Mouse (Mus musculus): ENCODE results near the gene Sass6. TPM values are rescaled to one million over a fixed set of nuclear protein-coding genes. Genes with fewer than 3 reads are reported as not detected.
A peak's percentile ranks its signal among the peaks of the same experiment; 100 is the strongest.

Gene Sass6
- polyA plus RNA-seq, 1 experiment, result 1.6 TPM

- no peak overlapping the region for H3K27ac ChIP-seq (ENCODE audit: insufficient read depth, low read length)
- no peak for DNase-seq (ENCODE audit: low read depth in 1 of 2, low spot score in 2 of 2)
- H3K27me3 ChIP-seq (ENCODE audit: control insufficient read depth, insufficient read depth, low read length), result no peaks in the 10 kb centered on the region
- WGBS, result 18% methylated on average over 2 of the region's 2 CpGs
- H3K4me1 ChIP-seq (ENCODE audit: control insufficient read depth, insufficient read depth, insufficient read length), result no peaks in the 10 kb centered on the region
- no peak for TF ChIP-seq CTCF (IDR thresholded peaks at IDR 0.05; ENCODE audit: extremely low read depth, insufficient read depth, insufficient read length, insufficient replicate concordance)
- no peak for TF ChIP-seq POLR2A (IDR thresholded peaks at IDR 0.05; ENCODE audit: low read depth, low read length)
- no peak overlapping the region for H3K4me3 ChIP-seq (ENCODE audit: extremely low read depth, insufficient read depth, insufficient read length)
- H3K36me3 ChIP-seq (ENCODE audit: control insufficient read depth, insufficient read depth, low read length), result no peaks in the 10 kb centered on the region
Measured at GRCm38 (mm10) chr3:116570628-116571027, 24.2 kb upstream of the Sass6 start.

DNA sequence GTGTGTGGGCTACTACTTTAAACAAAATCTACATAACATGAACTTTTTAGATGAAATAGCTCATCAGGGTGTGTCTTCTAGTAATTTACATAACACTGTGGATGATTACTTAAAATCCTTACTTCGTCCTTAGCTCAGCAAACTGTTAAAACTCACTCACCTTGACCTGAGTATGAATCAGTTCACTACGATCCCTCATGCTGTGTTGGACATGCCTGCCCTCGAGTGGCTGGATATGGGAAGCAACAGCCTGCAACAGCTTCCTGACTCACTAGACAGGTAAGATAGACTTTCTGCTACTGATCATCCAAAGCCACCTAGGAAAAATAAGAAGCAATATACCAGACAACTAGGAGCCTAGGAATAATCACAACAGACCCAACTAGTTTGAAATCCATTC lies 17.5 kb upstream of the Sass6 start:
- TF ChIP-seq POLR2A (IDR thresholded peaks at IDR 0.05; ENCODE audit: low read depth, low read length) (no peak), CTCF (IDR thresholded peaks at IDR 0.05; ENCODE audit: extremely low read depth, insufficient read depth, insufficient read length, insufficient replicate concordance) (peak; percentile 16; the same call in 1 of the 2 replicates)
- Histone ChIP-seq H3K4me1 (ENCODE audit: control insufficient read depth, insufficient read depth, insufficient read length) (no peaks in the 10 kb centered on the region), H3K27me3 (ENCODE audit: control insufficient read depth, insufficient read depth, low read length) (no peaks in the 10 kb centered on the region), H3K4me3 (ENCODE audit: extremely low read depth, insufficient read depth, insufficient read length) (no peak overlapping the region), H3K36me3 (ENCODE audit: control insufficient read depth, insufficient read depth, low read length) (peaks cover 9% of the 10 kb centered on the region), H3K27ac (ENCODE audit: insufficient read depth, low read length) (no peak overlapping the region)
- WGBS, result 61% methylated on average over 3 of the region's 3 CpGs
- no peak for DNase-seq (ENCODE audit: low read depth in 1 of 2, low spot score in 2 of 2)

- Histone ChIP-seq H3K36me3 (ENCODE audit: control insufficient read depth, insufficient read depth, low read length) (peaks cover 24% of the 10 kb centered on the region), H3K27ac (ENCODE audit: insufficient read depth, low read length) (no peak overlapping the region), H3K27me3 (ENCODE audit: control insufficient read depth, insufficient read depth, low read length) (no peaks in the 10 kb centered on the region)
Measured at GRCm38 (mm10) chr3:116582201-116582600, 12.6 kb upstream of the Sass6 start.

DNA sequence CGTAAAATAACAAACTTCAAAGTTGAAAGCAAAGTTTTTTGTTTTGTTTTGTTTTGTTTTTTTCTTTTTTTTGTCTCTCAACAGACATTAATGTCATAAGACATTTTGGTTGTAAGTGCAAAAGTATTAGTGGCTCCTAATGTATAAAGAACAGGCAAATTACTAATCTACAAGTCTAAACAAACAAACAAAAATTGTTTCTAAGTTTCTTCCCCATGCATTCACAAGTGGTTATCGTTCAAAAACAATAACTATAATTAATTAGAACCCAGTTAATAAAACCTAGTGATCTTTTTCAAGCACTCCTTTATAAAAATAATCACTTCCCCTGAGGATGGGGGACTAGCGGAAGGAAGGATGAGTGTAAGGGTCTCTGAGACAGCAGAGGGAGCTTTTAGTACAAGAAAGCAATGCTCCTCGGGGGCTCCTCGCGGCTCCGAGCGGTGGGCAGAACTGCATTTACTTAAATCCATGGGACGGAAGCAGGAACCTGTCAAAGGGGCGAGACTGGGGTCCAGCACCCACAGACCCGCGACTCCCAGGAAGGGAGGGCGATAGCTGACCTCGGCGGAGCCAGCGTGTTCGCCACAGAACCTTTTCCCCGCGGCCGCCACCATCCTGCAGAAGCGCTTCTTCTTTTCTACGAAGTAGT lies 580 bp upstream of the Sass6 start:
- no peak for DNase-seq (ENCODE audit: low read depth in 1 of 2, low spot score in 2 of 2)
- H3K27me3 ChIP-seq (ENCODE audit: control insufficient read depth, insufficient read depth, low read length), result no peaks in the 10 kb centered on the region
- peaks cover 16% of the 10 kb centered on the region for H3K36me3 ChIP-seq (ENCODE audit: control insufficient read depth, insufficient read depth, low read length)
- TF ChIP-seq CTCF (IDR thresholded peaks at IDR 0.05; ENCODE audit: extremely low read depth, insufficient read depth, insufficient read length, insufficient replicate concordance) (no peak), POLR2A (IDR thresholded peaks at IDR 0.05; ENCODE audit: low read depth, low read length) (no peak)
- peak overlapping the region; percentile 86 for H3K4me3 ChIP-seq (ENCODE audit: extremely low read depth, insufficient read depth, insufficient read length)
- WGBS, result 2% methylated on average over 22 of the region's 22 CpGs
- H3K27ac ChIP-seq (ENCODE audit: insufficient read depth, low read length), result peak overlapping the region; percentile 83
- H3K4me1 ChIP-seq (ENCODE audit: control insufficient read depth, insufficient read depth, insufficient read length), result no peaks in the 10 kb centered on the region; the same call in 1 of the 2 replicates

More at GRCm38 (mm10) chr3:116582201-116582600, 12.6 kb upstream of the Sass6 start:
- H3K4me3 ChIP-seq (ENCODE audit: extremely low read depth, insufficient read depth, insufficient read length), result no peak overlapping the region
- WGBS, result 93% methylated on average over 9 of the region's 9 CpGs
- TF ChIP-seq POLR2A (IDR thresholded peaks at IDR 0.05; ENCODE audit: low read depth, low read length) (no peak), CTCF (IDR thresholded peaks at IDR 0.05; ENCODE audit: extremely low read depth, insufficient read depth, insufficient read length, insufficient replicate concordance) (no peak)
- no peaks in the 10 kb centered on the region for H3K4me1 ChIP-seq (ENCODE audit: control insufficient read depth, insufficient read depth, insufficient read length)
- no peak for DNase-seq (ENCODE audit: low read depth in 1 of 2, low spot score in 2 of 2)

DNA sequence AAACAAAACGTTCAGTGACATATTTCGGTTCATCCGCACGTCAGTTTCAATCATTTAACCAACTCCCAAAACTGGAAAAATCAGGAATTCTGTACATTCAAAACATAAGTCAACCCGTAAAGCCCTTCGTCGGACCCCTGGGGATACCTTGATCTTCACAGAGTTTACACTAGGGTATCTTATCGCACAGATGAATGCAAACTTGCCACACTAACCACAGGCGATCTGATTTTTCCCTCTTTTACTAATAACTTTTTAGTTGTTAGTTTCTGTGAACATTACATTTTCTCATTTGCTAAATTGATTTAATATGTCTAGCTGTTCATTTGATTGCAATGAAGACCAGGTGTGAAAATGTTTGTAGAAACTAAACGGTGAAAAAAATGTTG lies 815 bp downstream of the Sass6 start:
- WGBS, result 7% methylated on average over 10 of the region's 10 CpGs
- TF ChIP-seq POLR2A (IDR thresholded peaks at IDR 0.05; ENCODE audit: low read depth, low read length) (no peak), CTCF (IDR thresholded peaks at IDR 0.05; ENCODE audit: extremely low read depth, insufficient read depth, insufficient read length, insufficient replicate concordance) (no peak)
- H3K27ac ChIP-seq (ENCODE audit: insufficient read depth, low read length), result no peak overlapping the region
- no peak for DNase-seq (ENCODE audit: low read depth in 1 of 2, low spot score in 2 of 2)
- H3K27me3 ChIP-seq (ENCODE audit: control insufficient read depth, insufficient read depth, low read length), result no peaks in the 10 kb centered on the region
- H3K4me3 ChIP-seq (ENCODE audit: extremely low read depth, insufficient read depth, insufficient read length), result peak overlapping the region; percentile 86
- no peaks in the 10 kb centered on the region; the same call in 1 of the 2 replicates for H3K4me1 ChIP-seq (ENCODE audit: control insufficient read depth, insufficient read depth, insufficient read length)
- peaks cover 5% of the 10 kb centered on the region for H3K36me3 ChIP-seq (ENCODE audit: control insufficient read depth, insufficient read depth, low read length)

- Histone ChIP-seq H3K27me3 (ENCODE audit: control insufficient read depth, insufficient read depth, low read length) (no peaks in the 10 kb centered on the region), H3K27ac (ENCODE audit: insufficient read depth, low read length) (no peak overlapping the region), H3K36me3 (ENCODE audit: control insufficient read depth, insufficient read depth, low read length) (no peaks in the 10 kb centered on the region; the same call in 1 of the 2 replicates), H3K4me1 (ENCODE audit: control insufficient read depth, insufficient read depth, insufficient read length) (no peaks in the 10 kb centered on the region), H3K4me3 (ENCODE audit: extremely low read depth, insufficient read depth, insufficient read length) (no peak overlapping the region)
- WGBS, result 90% methylated on average over 2 of the region's 2 CpGs
- TF ChIP-seq CTCF (IDR thresholded peaks at IDR 0.05; ENCODE audit: extremely low read depth, insufficient read depth, insufficient read length, insufficient replicate concordance) (no peak), POLR2A (IDR thresholded peaks at IDR 0.05; ENCODE audit: low read depth, low read length) (no peak)
- DNase-seq (ENCODE audit: low read depth in 1 of 2, low spot score in 2 of 2), result no peak
Measured at GRCm38 (mm10) chr3:116599705-116600104, 4.9 kb downstream of the Sass6 start.

DNA sequence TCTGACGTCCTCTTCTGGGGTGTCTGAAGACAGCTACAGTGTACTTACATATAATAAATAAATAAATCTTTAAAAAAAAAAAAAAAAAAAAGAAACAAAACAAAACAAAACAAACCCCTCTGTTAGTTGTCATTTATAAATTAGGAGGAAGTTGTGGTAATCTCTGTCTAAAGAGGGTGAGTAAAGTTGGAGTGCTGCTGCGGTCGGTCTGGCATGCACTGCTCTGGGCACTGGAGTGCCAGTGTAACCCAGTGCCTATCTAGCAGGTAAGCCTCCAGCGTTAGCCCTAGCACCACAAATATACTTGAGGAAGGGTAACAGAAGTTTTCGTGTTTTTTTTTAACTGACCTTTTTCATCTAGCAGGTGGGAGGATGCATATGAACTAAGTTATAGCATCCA lies 6.2 kb downstream of the Sass6 start:
- no peak for DNase-seq (ENCODE audit: low read depth in 1 of 2, low spot score in 2 of 2)
- WGBS, result 53% methylated on average over 5 of the region's 5 CpGs
- TF ChIP-seq CTCF (IDR thresholded peaks at IDR 0.05; ENCODE audit: extremely low read depth, insufficient read depth, insufficient read length, insufficient replicate concordance) (no peak), POLR2A (IDR thresholded peaks at IDR 0.05; ENCODE audit: low read depth, low read length) (no peak)

More for the DNA sequence above, 6.2 kb downstream of the Sass6 start:
- Histone ChIP-seq H3K4me3 (ENCODE audit: extremely low read depth, insufficient read depth, insufficient read length) (no peak overlapping the region), H3K36me3 (ENCODE audit: control insufficient read depth, insufficient read depth, low read length) (no peaks in the 10 kb centered on the region; the same call in 1 of the 2 replicates), H3K27me3 (ENCODE audit: control insufficient read depth, insufficient read depth, low read length) (no peaks in the 10 kb centered on the region), H3K4me1 (ENCODE audit: control insufficient read depth, insufficient read depth, insufficient read length) (no peaks in the 10 kb centered on the region), H3K27ac (ENCODE audit: insufficient read depth, low read length) (no peak overlapping the region)

Measured in spleen, adult 2 months (tissue).